Mouse (Mus musculus) midbrain, postnatal 0 days (tissue): ENCODE measurements around the gene Rpe. TPM values are rescaled to one million over a fixed set of nuclear protein-coding genes. Genes with fewer than 3 reads are reported as not detected.

Experiments
- ATAC-seq: fragments of 200-750 bp; cut with Nextera tagmentation; 2 replicates; pipeline ENCODE4 v1.8.0; 2017; ENCODE audit warnings: moderate number of reproducible peaks, mild to moderate bottlenecking, moderate TSS enrichment, moderate library complexity; ENCODE audit not compliant: low FRiP score
- DNase-seq: peaks from one replicate; pipeline ENCODE4 v3.0.0-alpha.2; 2015; ENCODE audit warnings: low spot score
- H3K27ac ChIP-seq: fragments of 300-500 bp; sonication (generic); 2 replicates; pipeline ENCODE4 v1.5.1; 2014; ENCODE audit warnings: low read depth, mild to moderate bottlenecking, low read length, mixed read lengths
- H3K27me3 ChIP-seq: fragments of 300-500 bp; sonication (generic); 2 replicates; pipeline ENCODE4 v1.6.1; 2014; ENCODE audit warnings: low read length, control low read depth, mixed read lengths; ENCODE audit not compliant: insufficient read depth
- H3K36me3 ChIP-seq: fragments of 300-500 bp; sonication (generic); 2 replicates; pipeline ENCODE4 v1.6.1; 2014; ENCODE audit warnings: low read length, control low read depth, mixed read lengths; ENCODE audit not compliant: insufficient read depth
- H3K4me1 ChIP-seq: fragments of 300-500 bp; sonication (generic); 2 replicates; pipeline ENCODE4 v1.6.1; 2014; ENCODE audit warnings: mild to moderate bottlenecking, control low read depth, antibody characterized with exemption, low read length, mixed read lengths; ENCODE audit not compliant: insufficient read depth
- H3K4me2 ChIP-seq: fragments of 300-500 bp; sonication (generic); 2 replicates; pipeline ENCODE4 v1.6.1; 2014; ENCODE audit warnings: low read depth, mild to moderate bottlenecking, low read length, mixed read lengths; ENCODE audit not compliant: poor library complexity, severe bottlenecking
- H3K4me3 ChIP-seq: fragments of 300-500 bp; sonication (generic); 2 replicates; pipeline ENCODE4 v1.5.1; 2014; ENCODE audit warnings: low read depth, mild to moderate bottlenecking, low read length, moderate library complexity
- H3K9ac ChIP-seq: fragments of 300-500 bp; sonication (generic); replicated peaks from 2 replicates; pipeline ENCODE4 v1.6.1; 2014; ENCODE audit warnings: mild to moderate bottlenecking, low read length, moderate library complexity, mixed read lengths; ENCODE audit not compliant: poor library complexity, severe bottlenecking
- H3K9me3 ChIP-seq: fragments of 300-500 bp; sonication (generic); 2 replicates; pipeline ENCODE4 v1.6.1; 2016; ENCODE audit warnings: low read length, control low read depth
- CTCF ChIP-seq: IDR thresholded peaks from 2 replicates; pipeline ENCODE4 v1.5.1; 2016; ENCODE audit warnings: antibody characterized with exemption, mild to moderate bottlenecking
- WGBS: fragments of 180-500 bp; shearing (Covaris S2); extraction: QIAGEN DNeasy Blood & Tissue Kit; methylation state at CpG from one replicate; pipeline ENCODE4 v1.1.7; 2014; 5-methylcytosine and 5-hydroxymethylcytosine counted together
- polyA plus RNA-seq: library from polyadenylated mRNA; unstranded; fragments of >200 nt; fragmentation: Nextera tagmentation; extraction: Ambion mirVana; gene quantifications from 2 replicates; pipeline ENCODE4 v1.2.1, GENCODE M21; 2015
- total RNA-seq: library from RNA; depleted of rRNA; stranded (reverse); fragments of >200 nt; gene quantifications from 2 replicates; pipeline ENCODE4 v1.2.3, GENCODE M21; 2014; rRNA removed

The Rpe gene
- total and polyA plus RNA-seq, 2 experiments from 2014 or later: 18.2 to 24.9 TPM

DNA sequence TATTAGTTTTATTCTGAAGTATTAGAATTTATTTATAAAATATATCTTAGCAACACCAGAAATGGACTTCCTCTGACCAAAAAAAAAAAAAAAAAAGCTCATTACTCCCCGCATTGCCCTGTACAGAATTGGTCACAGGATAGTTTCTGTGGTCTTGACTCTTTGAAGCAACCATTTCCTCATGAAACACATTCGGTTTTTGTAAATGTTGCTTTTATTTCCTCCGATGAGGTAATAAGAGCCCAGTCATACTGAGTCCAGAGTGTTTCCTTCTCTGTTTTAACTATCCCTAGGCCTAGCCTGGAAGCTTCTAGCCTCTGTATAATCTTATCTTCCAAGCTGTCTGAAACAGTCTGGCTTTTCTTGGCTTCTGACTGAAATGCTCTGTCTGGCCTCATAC, 12.2 kb downstream of the Rpe start:
- no peaks in the 10 kb centered on the region for H3K9me3 ChIP-seq
- ATAC-seq (no peak), DNase-seq (no peak)
- no peak overlapping the region for H3K4me2 ChIP-seq
- 95% methylated on average over 3 of the region's 3 CpGs for WGBS
- H3K4me3 ChIP-seq: no peak overlapping the region
- peaks cover 22% of the 10 kb centered on the region for H3K36me3 ChIP-seq
- no peak overlapping the region for H3K9ac ChIP-seq
- no peaks in the 10 kb centered on the region for H3K4me1 ChIP-seq
- TF ChIP-seq CTCF: no peak
- no peaks in the 10 kb centered on the region for H3K27me3 ChIP-seq
- no peak overlapping the region for H3K27ac ChIP-seq

GRCm38 (mm10) chr1:66730581-66730980, 29.9 kb downstream of the Rpe start:
- Histone ChIP-seq H3K4me3 (no peak overlapping the region), H3K9me3 (no peaks in the 10 kb centered on the region), H3K36me3 (peaks cover 10% of the 10 kb centered on the region; the same call in 1 of the 2 replicates), H3K27me3 (no peaks in the 10 kb centered on the region), H3K9ac (no peak overlapping the region), H3K4me2 (no peak overlapping the region), H3K27ac (no peak overlapping the region), H3K4me1 (no peaks in the 10 kb centered on the region)
- WGBS: 91% methylated on average over 1 of the region's 1 CpGs
- DNase-seq (no peak), ATAC-seq (no peak)
- no peak for TF ChIP-seq CTCF

- Histone ChIP-seq H3K27me3 (no peaks in the 10 kb centered on the region), H3K36me3 (0 out of 2 replicates have a peak, but pooled peaks cover 5% of the 10 kb centered on the region), H3K9me3 (no peaks in the 10 kb centered on the region), H3K4me2 (no peak overlapping the region), H3K9ac (no peak overlapping the region), H3K4me3 (no peak overlapping the region), H3K27ac (no peak overlapping the region), H3K4me1 (no peaks in the 10 kb centered on the region)
- no peak for ATAC-seq
- WGBS: 76% methylated on average over 1 of the region's 1 CpGs
- TF ChIP-seq CTCF: no peak
- peak; percentile 19 for DNase-seq
These were observed 68.1 kb downstream of the Rpe start for GRCm38 (mm10) chr1:66768764-66769163.

Other genes with a start within 250 kb of the Rpe start
- 24.2 and 26.4 TPM in 2 replicates for gene Unc80, start 232.5 kb upstream of the Rpe start, total RNA-seq
- gene Unc80, start 232.5 kb upstream of the Rpe start, polyA plus RNA-seq: 7.3 and 9.6 TPM in 2 replicates
- 20.8 and 20.9 TPM in 2 replicates for gene Kansl1l, start 116.7 kb downstream of the Rpe start, total RNA-seq
- 7.2 and 9.7 TPM in 2 replicates for gene Kansl1l, start 116.7 kb downstream of the Rpe start, polyA plus RNA-seq
- 5.4 and 5.8 TPM in 2 replicates for gene Acadl, start 162.4 kb downstream of the Rpe start, total RNA-seq
- 55.4 and 59.5 TPM in 2 replicates for gene Acadl, start 162.4 kb downstream of the Rpe start, polyA plus RNA-seq
- gene Myl1, start 244.6 kb downstream of the Rpe start, total RNA-seq: 0.38 and 2.6 TPM in 2 replicates
- gene Myl1, start 244.6 kb downstream of the Rpe start, polyA plus RNA-seq: 0.43 and 1.3 TPM in 2 replicates